Mouse (Mus musculus): ENCODE data around the gene Kcnj12.

- TF ChIP-seq GATA1 (IDR thresholded peaks at IDR 0.05; ENCODE audit: borderline replicate concordance, low read length) (no peak), FLI1 (IDR thresholded peaks at IDR 0.05; ENCODE audit: low read length) (no peak)
Measured at GRCm38 (mm10) chr11:61098046-61098445, 75.7 kb downstream of the Kcnj12 start.
